Mouse (Mus musculus) neural tube, embryonic 14.5 days (tissue): ENCODE data around the gene Mrpl38. TPM values are rescaled to one million over a fixed set of nuclear protein-coding genes. Genes with fewer than 3 reads are reported as not detected.

Source experiments
- ATAC-seq: fragments of 200-750 bp; cut with Nextera tagmentation; 2 replicates; pipeline ENCODE4 v1.8.0; 2017; ENCODE audit warnings: low read depth, mild to moderate bottlenecking, moderate TSS enrichment, moderate library complexity
- H3K27ac ChIP-seq: fragments of 300-500 bp; sonication (generic); 2 replicates; pipeline ENCODE4 v1.5.1; 2014; ENCODE audit warnings: low read depth, mild to moderate bottlenecking, control low read depth, low read length, moderate library complexity, mixed read lengths
- H3K27me3 ChIP-seq: fragments of 300-500 bp; sonication (generic); 2 replicates; pipeline ENCODE4 v1.6.1; 2014; ENCODE audit warnings: low read length; ENCODE audit not compliant: control insufficient read depth, insufficient read depth
- H3K36me3 ChIP-seq: fragments of 300-500 bp; sonication (generic); 2 replicates; pipeline ENCODE4 v1.6.1; 2014; ENCODE audit warnings: low read length, mixed read lengths; ENCODE audit not compliant: control insufficient read depth, insufficient read depth
- H3K4me1 ChIP-seq: fragments of 300-500 bp; sonication (generic); 2 replicates; pipeline ENCODE4 v1.6.1; 2014; ENCODE audit warnings: low read length; ENCODE audit not compliant: control insufficient read depth, insufficient read depth
- H3K4me2 ChIP-seq: fragments of 300-500 bp; sonication (generic); 2 replicates; pipeline ENCODE4 v1.6.1; 2014; ENCODE audit warnings: mild to moderate bottlenecking, low read depth, low read length, control low read depth
- H3K4me3 ChIP-seq: fragments of 300-500 bp; sonication (generic); 2 replicates; pipeline ENCODE4 v1.5.1; 2014; ENCODE audit warnings: low read depth, low read length, control low read depth, mixed read lengths
- H3K9ac ChIP-seq: fragments of 300-500 bp; sonication (generic); replicated peaks from 2 replicates; pipeline ENCODE4 v1.6.1; 2014; ENCODE audit warnings: low read depth, mild to moderate bottlenecking, control low read depth, low read length, mixed read lengths
- H3K9me3 ChIP-seq: fragments of 300-500 bp; sonication (generic); 2 replicates; pipeline ENCODE4 v1.6.1; 2016; ENCODE audit warnings: low read length; ENCODE audit not compliant: control insufficient read depth
- WGBS: fragments of 180-500 bp; shearing (Covaris S2); extraction: QIAGEN DNeasy Blood & Tissue Kit; methylation state at CpG from one replicate; pipeline ENCODE4 v1.1.7; 2014; 5-methylcytosine and 5-hydroxymethylcytosine counted together
- polyA plus RNA-seq: library from polyadenylated mRNA; unstranded; fragments of >200 nt; fragmentation: Nextera tagmentation; extraction: Ambion mirVana; gene quantifications from 2 replicates; pipeline ENCODE4 v1.2.1, GENCODE M21; 2014

Mrpl38 gene
- polyA plus RNA-seq, 1 experiment from 2014 or later = 91.0 TPM

DNA sequence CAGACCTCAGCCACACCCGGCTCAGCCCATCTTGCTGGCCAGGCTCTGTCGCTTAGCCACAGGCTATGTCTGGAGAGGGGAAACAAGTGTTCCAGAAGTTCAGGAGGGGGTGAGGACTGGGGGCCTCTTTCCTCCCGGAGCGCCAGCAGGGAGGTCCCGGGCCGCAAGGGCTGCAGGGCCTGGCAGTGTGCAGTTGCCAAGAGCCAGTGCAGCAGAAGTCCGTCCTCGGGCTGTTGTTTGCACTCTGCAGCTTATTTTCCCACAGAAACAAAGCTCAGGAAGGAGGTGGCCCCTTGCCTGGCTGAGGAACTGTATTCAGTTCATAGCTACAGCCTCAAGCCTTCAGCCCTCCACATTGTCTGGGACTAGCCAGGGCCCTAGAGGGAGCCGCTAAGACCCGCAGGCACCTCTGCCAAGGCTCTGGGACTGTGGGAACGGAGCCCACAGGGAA is 36.7 kb downstream of the Mrpl38 start:
- no peaks in the 10 kb centered on the region for H3K9me3 ChIP-seq
- no peak overlapping the region for H3K4me2 ChIP-seq
- ATAC-seq = peak; percentile 61; the same call in 1 of the 2 replicates
- H3K27me3 ChIP-seq = peaks cover 4% of the 10 kb centered on the region
- peak overlapping the region; percentile 78 for H3K27ac ChIP-seq
- 30% methylated on average over 11 of the region's 11 CpGs for WGBS
- H3K4me3 ChIP-seq = no peak overlapping the region
- no peaks in the 10 kb centered on the region for H3K36me3 ChIP-seq
- H3K4me1 ChIP-seq = peaks cover 4% of the 10 kb centered on the region
- no peak overlapping the region for H3K9ac ChIP-seq

- 86% methylated on average over 7 of the region's 7 CpGs for WGBS
- Histone ChIP-seq H3K4me1 (peaks cover 4% of the 10 kb centered on the region), H3K9ac (no peak overlapping the region), H3K4me3 (no peak overlapping the region), H3K36me3 (no peaks in the 10 kb centered on the region), H3K27me3 (no peaks in the 10 kb centered on the region), H3K4me2 (no peak overlapping the region), H3K27ac (peak overlapping the region; percentile 78; the same call in 1 of the 2 replicates), H3K9me3 (no peaks in the 10 kb centered on the region)
- ATAC-seq = no peak
Measured at GRCm38 (mm10) chr11:116100839-116101238, 37.8 kb downstream of the Mrpl38 start.

GRCm38 (mm10) chr11:116100385-116100784 is 38.3 kb downstream of the Mrpl38 start:
- no peaks in the 10 kb centered on the region for H3K27me3 ChIP-seq
- no peak overlapping the region for H3K9ac ChIP-seq
- H3K36me3 ChIP-seq = no peaks in the 10 kb centered on the region
- H3K4me3 ChIP-seq = no peak overlapping the region
- H3K4me2 ChIP-seq = no peak overlapping the region
- WGBS = 83% methylated on average over 6 of the region's 6 CpGs
- ATAC-seq = no peak
- no peak overlapping the region for H3K27ac ChIP-seq
- H3K4me1 ChIP-seq = peaks cover 4% of the 10 kb centered on the region
- no peaks in the 10 kb centered on the region for H3K9me3 ChIP-seq

DNA sequence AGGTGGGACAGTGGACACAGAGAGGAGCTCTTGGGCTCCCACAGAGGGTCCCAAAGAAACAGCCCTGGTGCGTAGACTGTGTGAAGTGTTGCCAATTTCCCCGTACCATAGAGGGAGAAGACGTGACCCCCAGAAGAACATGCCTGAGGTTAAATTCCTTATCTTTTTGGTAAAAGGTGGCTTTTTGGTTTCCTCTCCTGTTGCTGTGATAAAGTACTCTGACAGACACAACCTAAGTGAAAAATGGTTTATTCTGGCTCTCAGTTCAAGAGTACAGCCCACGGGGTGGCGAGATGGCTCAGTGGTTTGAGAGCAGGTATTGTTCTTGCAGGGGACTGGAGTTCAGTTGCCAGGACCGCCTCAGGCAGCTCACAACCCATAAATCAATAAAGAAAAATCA is 39.2 kb downstream of the Mrpl38 start:
- Histone ChIP-seq H3K36me3 (no peaks in the 10 kb centered on the region), H3K9ac (no peak overlapping the region), H3K4me3 (no peak overlapping the region), H3K4me1 (peaks cover 2% of the 10 kb centered on the region), H3K4me2 (no peak overlapping the region), H3K9me3 (no peaks in the 10 kb centered on the region), H3K27ac (no peak overlapping the region), H3K27me3 (no peaks in the 10 kb centered on the region)
- no peak for ATAC-seq
- WGBS = 87% methylated on average over 6 of the region's 6 CpGs

GRCm38 (mm10) chr11:116098711-116099460 is 39.8 kb downstream of the Mrpl38 start:
- Histone ChIP-seq H3K4me3 (no peak overlapping the region), H3K9ac (no peak overlapping the region), H3K27ac (no peak overlapping the region), H3K4me1 (no peaks in the 10 kb centered on the region), H3K9me3 (no peaks in the 10 kb centered on the region), H3K27me3 (no peaks in the 10 kb centered on the region), H3K36me3 (no peaks in the 10 kb centered on the region), H3K4me2 (no peak overlapping the region)
- 74% methylated on average over 14 of the region's 14 CpGs for WGBS
- ATAC-seq = no peak

DNA sequence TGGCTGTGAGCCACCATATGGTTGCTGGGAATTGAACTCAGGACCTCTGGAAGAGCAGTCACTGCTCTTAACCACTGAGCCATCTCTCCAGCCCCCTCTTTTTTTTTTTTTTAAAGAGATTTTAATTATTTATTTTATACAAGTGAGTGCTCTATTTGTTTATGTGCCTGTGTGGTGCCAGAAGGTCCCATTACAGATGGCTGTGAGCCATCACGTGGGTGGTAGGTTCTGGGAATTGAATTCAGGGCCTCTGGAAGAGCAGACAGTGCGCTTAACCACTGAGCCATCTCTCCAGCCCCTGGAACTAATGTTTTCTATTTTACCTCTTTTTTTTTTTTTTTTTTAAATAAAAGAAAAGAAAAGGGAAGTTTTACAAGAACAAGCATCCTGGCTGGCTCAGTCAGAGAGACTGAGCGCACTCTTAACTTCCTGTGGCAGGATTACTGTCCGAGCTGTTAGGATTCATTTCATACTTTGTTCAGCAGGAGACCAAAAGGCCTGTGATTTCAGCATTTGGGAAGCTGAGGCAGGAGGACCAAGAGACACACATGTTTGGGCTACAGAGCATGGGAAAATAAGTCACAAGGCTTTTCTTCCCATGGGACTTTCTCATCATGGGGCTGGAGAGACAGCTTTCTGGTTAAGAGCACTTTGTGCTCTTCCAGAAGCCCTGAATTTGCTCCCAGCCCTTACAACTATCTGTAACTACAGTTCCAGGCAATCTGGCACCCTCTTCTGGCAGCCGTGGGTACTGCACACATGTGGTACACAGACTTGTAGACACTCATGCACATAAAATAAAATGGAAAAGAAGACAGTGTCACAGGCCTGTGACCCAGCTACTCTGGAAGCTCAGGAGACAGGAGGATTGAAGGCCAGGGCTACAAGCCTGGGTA is 42.2 kb downstream of the Mrpl38 start:
- H3K4me3 ChIP-seq = no peak overlapping the region
- no peak overlapping the region for H3K9ac ChIP-seq
- WGBS = 87% methylated on average over 5 of the region's 5 CpGs
- ATAC-seq = no peak
- no peaks in the 10 kb centered on the region for H3K4me1 ChIP-seq
- no peaks in the 10 kb centered on the region for H3K9me3 ChIP-seq
- H3K27ac ChIP-seq = no peak overlapping the region
- H3K4me2 ChIP-seq = no peak overlapping the region
- H3K27me3 ChIP-seq = no peaks in the 10 kb centered on the region
- no peaks in the 10 kb centered on the region for H3K36me3 ChIP-seq

DNA sequence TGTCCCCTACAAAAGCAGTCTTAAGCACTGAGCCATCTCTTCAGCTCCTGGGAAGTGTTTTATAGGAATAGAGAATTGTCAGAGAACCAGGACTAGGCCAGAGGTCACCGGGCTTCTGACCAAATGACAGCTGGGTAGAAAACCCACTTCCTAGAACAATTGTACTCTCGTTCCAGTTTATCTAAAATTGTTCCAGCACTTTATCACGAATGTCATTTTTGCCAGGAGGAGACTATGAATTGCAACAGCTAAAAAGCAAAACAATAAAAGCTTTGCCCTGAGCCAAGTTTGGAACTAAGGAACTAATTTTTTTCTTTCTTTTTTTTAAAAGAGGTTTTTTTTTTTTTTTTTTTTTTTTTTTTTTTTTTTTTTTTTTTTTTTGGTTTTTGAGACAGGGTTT is 43.1 kb downstream of the Mrpl38 start:
- H3K4me3 ChIP-seq = no peak overlapping the region
- no peak overlapping the region for H3K27ac ChIP-seq
- 77% methylated on average over 3 of the region's 3 CpGs for whole genome bisulfite sequencing
- no peaks in the 10 kb centered on the region for H3K9me3 ChIP-seq
- ATAC-seq = no peak
- H3K4me2 ChIP-seq = no peak overlapping the region
- no peaks in the 10 kb centered on the region for H3K27me3 ChIP-seq
- H3K4me1 ChIP-seq = no peaks in the 10 kb centered on the region
- no peak overlapping the region for H3K9ac ChIP-seq
- no peaks in the 10 kb centered on the region for H3K36me3 ChIP-seq

- ATAC-seq = no peak
- H3K4me1 ChIP-seq = no peaks in the 10 kb centered on the region
- H3K36me3 ChIP-seq = no peaks in the 10 kb centered on the region
- H3K9me3 ChIP-seq = no peaks in the 10 kb centered on the region
- no peaks in the 10 kb centered on the region for H3K27me3 ChIP-seq
- H3K4me3 ChIP-seq = no peak overlapping the region
- no peak overlapping the region for H3K4me2 ChIP-seq
- H3K27ac ChIP-seq = no peak overlapping the region
- H3K9ac ChIP-seq = no peak overlapping the region
- 71% methylated on average over 16 of the region's 16 CpGs for whole genome bisulfite sequencing
Measured at GRCm38 (mm10) chr11:116093771-116094565, 44.7 kb downstream of the Mrpl38 start.
